Mouse (Mus musculus) testis, adult 2 months (tissue): Measurements from ENCODE around the gene Gm5129.

Source experiments
- CTCF ChIP-seq: fragments of 200-500 bp; IDR thresholded peaks from 2 replicates; pipeline ENCODE4 v1.5.1; 2012; ENCODE audit warnings: low read depth, mild to moderate bottlenecking, inconsistent platforms, low read length, moderate library complexity; ENCODE audit not compliant: control insufficient read depth, insufficient read depth, insufficient replicate concordance
- POLR2A ChIP-seq: fragments of 200-500 bp; IDR thresholded peaks from 2 replicates; pipeline ENCODE4 v1.6.1; 2012; ENCODE audit warnings: low read depth, mild to moderate bottlenecking, inconsistent platforms, low read length, moderate library complexity; ENCODE audit not compliant: control insufficient read depth

DNA sequence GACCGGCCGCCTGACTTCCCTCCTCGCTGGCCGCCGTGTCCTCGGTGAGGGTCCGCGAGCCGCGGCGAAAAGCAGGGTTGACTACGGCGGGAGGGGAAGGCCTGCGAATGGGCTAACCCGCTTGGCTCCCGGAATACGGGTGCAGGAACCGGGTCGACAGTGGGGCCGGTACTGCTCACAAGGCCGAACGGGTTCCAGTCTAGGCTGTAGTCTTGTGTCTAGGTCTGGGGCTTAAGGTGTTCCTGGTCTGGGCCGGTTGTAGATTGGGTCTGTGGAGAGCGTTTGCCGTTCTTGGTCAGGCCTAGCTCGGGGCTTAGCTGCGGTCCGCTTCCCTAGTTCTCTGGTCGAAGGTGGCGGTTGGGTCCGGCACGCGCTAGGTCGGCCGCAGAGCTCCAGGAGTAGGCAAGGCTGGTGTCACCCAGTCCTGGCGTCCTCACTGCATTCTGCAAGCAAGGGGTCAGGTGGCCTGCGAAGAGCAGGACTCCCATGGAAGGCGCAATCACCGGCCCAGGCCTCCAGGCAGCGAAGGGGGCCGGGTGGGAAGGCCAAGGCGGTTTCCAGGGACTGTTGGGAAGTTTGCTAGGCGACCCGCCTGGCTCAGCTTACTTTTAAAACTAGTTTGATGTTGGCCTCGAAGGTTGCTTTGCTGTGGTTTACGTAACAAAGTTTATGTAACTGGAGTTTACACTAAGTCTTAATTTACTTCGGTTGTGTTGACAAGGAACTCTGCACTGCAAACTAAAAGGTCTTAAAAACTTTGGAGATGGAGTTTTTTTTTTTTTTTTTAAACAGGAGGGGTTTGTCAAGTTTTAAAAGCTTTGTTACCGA is 551 bp upstream of the Gm5129 start:
- no peak; the same call in 1 of the 2 replicates for TF ChIP-seq POLR2A
- TF ChIP-seq CTCF = no peak
